Mouse (Mus musculus) lung, postnatal 25 days (tissue): Measurements from ENCODE around the gene 4930402H24Rik.

Experiments used
- DNase-seq: peaks from one replicate; pipeline ENCODE4 v3.0.0; 2022; ENCODE audit warnings: low spot score

Gene 4930402H24Rik

DNA sequence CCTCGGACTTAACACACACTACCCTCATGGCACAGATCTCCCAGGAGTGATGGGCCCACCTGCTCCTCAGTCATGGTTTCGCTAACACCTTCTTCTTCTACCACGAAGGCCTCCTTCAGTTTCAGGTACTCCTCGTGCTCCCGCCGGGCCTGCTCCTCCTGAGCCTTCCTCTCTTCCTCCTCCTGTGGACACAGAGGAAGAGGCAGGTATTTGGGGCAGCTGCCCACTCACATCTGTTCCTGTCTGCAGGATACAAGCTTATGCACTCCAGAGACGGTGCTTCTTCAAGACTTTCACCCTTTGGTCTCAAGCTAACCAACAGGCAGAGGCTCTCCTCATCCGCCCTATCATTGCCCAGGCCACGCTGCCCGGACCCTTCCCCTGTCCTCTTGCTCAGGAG is 247.7 kb downstream of the 4930402H24Rik start:
- DNase-seq: no peak

GRCm38 (mm10) chr2:130657541-130657940 is 248.7 kb downstream of the 4930402H24Rik start:
- DNase-seq: no peak

DNA sequence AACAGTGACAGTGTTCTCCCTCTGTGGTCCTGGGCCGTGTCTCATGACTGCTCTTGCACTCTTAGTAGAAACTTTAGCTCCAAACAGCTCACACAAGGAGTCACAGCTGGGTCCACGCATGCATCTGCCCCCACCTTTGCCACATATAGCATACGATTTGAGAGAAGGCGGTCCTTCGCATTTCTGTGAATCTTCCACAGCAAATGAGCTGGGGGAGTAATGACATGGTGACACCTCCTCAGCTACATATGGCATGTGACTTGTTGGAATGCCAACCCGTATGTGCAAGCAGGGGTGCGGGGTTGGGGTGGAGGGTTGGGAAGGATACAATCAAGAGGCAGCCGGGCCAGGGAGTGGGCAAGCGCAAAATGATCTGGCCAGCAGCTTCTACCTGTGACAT is 249.7 kb downstream of the 4930402H24Rik start:
- no peak for DNase-seq
